Comparison of ENCODE assay signal across 10 mouse cellular contexts in the genomic region with DNA sequence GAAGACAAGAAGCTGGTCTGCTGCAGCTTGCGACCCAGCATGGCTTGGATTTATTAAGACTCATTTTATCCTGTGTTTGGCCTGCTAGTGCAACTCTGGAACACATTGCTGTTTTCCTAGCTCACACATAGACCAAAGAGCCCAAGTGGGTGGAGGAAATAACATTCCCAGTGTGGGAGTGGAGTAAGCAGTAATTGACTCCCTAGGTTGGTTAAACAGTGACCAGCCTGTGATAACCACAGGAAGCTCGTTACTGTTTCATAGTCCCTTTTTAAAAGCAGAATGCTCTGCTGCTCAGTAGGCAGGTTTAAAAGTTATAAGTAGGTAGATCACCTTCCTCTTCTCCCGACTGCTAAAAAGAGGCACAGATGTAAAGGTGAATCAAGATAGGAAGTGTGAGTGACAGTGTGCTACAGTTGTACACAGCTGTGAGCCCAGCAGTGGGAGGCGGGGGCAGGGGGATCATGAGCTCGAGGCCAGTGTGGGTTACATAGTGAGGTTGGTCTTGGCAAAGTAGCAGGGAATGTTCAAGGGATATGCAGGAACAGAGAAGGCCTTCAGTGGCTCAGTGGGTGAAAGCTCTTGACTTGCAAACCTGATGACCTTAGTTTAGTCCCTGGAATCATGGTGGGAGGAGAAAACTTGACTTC. TPM values are rescaled to one million over a fixed set of nuclear protein-coding genes. Genes with fewer than 3 reads are reported as not detected.
DNase-seq lines count a peak whose midpoint lies in the region; ATAC-seq and TF ChIP-seq lines count a peak whose summit lies in the region.
"Had no signal": no experiment of that assay in that cellular context is flagged by ENCODE, and none has a peak within 500 bp of the region (broad histone marks: within the 10 kb centered on the region; RNA-seq: fewer than 3 reads in every experiment).

No protein-coding gene starts in this region.

- H3K9me3 ChIP-seq in heart, embryonic 15.5 days (replicated peaks), result no peaks in the 10 kb centered on the region
- no peaks in the 10 kb centered on the region for H3K9me3 ChIP-seq in limb, embryonic 14.5 days (ENCODE audit: control insufficient read depth, low read length)
- H3K9me3 ChIP-seq in forebrain, embryonic 13.5 days (replicated peaks), result no peaks in the 10 kb centered on the region
- H3K9me3 ChIP-seq: forebrain, embryonic 10.5 days; midbrain, embryonic 12.5 days had no signal

- ATAC-seq in heart, embryonic 15.5 days (replicated peaks; ENCODE audit: insufficient number of reproducible peaks, insufficient read depth, low FRiP score, low read depth), result no peak
- no peak for ATAC-seq in limb, embryonic 14.5 days (ENCODE audit: low FRiP score, low read depth)
- no peak for ATAC-seq in forebrain, embryonic 13.5 days

- 30% methylated on average over 5 of the region's 5 CpGs for WGBS in thymus, adult 2 months
- 60% methylated on average over 5 of the region's 5 CpGs for WGBS in heart, embryonic 15.5 days
- 48% methylated on average over 5 of the region's 5 CpGs for WGBS in limb, embryonic 14.5 days
- WGBS in forebrain, embryonic 13.5 days, result 80% methylated on average over 5 of the region's 5 CpGs

- no peak for TF ChIP-seq POLR2A in thymus, adult 2 months (IDR thresholded peaks at IDR 0.05; ENCODE audit: control insufficient read depth, extremely low read depth, insufficient read depth, low read length, poor library complexity)
- no peak for TF ChIP-seq POLR2A in limb, embryonic 14.5 days (IDR thresholded peaks at IDR 0.05; ENCODE audit: borderline replicate concordance, extremely low read depth, insufficient read depth, insufficient read length)

- peak; percentile 20 for DNase-seq in thymus, adult 2 months
- no peak for DNase-seq in thymus, adult 18-20 months
- no peak for DNase-seq in limb, embryonic 14.5 days (ENCODE audit: low spot score)
- peak; percentile 50 for DNase-seq in testis, postnatal 10 days (ENCODE audit: low spot score)
- no peak for DNase-seq in MN1 (ENCODE audit: low spot score)
- DNase-seq in frontal cortex, postnatal 14 days (ENCODE audit: low spot score in 2 of 2), result no peak

- no peaks in the 10 kb centered on the region for H3K27me3 ChIP-seq in thymus, adult 2 months (ENCODE audit: control insufficient read depth, insufficient read depth, low read length)
- no peaks in the 10 kb centered on the region for H3K27me3 ChIP-seq in heart, embryonic 15.5 days
- no peaks in the 10 kb centered on the region for H3K27me3 ChIP-seq in limb, embryonic 14.5 days (ENCODE audit: control insufficient read depth, insufficient read depth, low read length)
- H3K27me3 ChIP-seq in forebrain, embryonic 13.5 days, result no peaks in the 10 kb centered on the region
- H3K27me3 ChIP-seq: midbrain, embryonic 12.5 days had no signal

- no peak overlapping the region for H3K4me3 ChIP-seq in thymus, adult 2 months (ENCODE audit: control insufficient read depth, insufficient read depth, low read length)
- no peak overlapping the region for H3K4me3 ChIP-seq in heart, embryonic 15.5 days
- H3K4me3 ChIP-seq in limb, embryonic 14.5 days (replicated peaks; ENCODE audit: low read length), result no peak overlapping the region
- no peak overlapping the region for H3K4me3 ChIP-seq in forebrain, embryonic 13.5 days
- H3K4me3 ChIP-seq: forebrain, embryonic 10.5 days; midbrain, embryonic 12.5 days had no signal

- H3K9ac ChIP-seq in heart, embryonic 15.5 days, result no peak overlapping the region; the same call in 1 of the 2 replicates
- no peak overlapping the region for H3K9ac ChIP-seq in limb, embryonic 14.5 days (ENCODE audit: low read depth, low read length, severe bottlenecking)
- no peak overlapping the region for H3K9ac ChIP-seq in forebrain, embryonic 13.5 days
- H3K9ac ChIP-seq: midbrain, embryonic 12.5 days had no signal

- H3K4me1 ChIP-seq in thymus, adult 2 months (replicated peaks; ENCODE audit: control insufficient read depth, insufficient read depth, low read length), result peaks cover 13% of the 10 kb centered on the region
- peaks cover 44% of the 10 kb centered on the region for H3K4me1 ChIP-seq in heart, embryonic 15.5 days (replicated peaks)
- H3K4me1 ChIP-seq in limb, embryonic 14.5 days (ENCODE audit: control insufficient read depth, insufficient read depth, low read length), result no peaks in the 10 kb centered on the region
- H3K4me1 ChIP-seq in forebrain, embryonic 13.5 days, result no peaks in the 10 kb centered on the region
- H3K4me1 ChIP-seq: forebrain, embryonic 10.5 days had no signal

- no peak for TF ChIP-seq CTCF in thymus, adult 2 months (IDR thresholded peaks at IDR 0.05; ENCODE audit: borderline replicate concordance, control insufficient read depth, extremely low read depth, insufficient read depth, low read length, poor library complexity)

- H3K27ac ChIP-seq in thymus, adult 2 months (ENCODE audit: control insufficient read depth, insufficient read depth, low read length), result peak overlapping the region; percentile 58
- H3K27ac ChIP-seq in heart, embryonic 15.5 days, result peak overlapping the region; percentile 74
- H3K27ac ChIP-seq in limb, embryonic 14.5 days (replicated peaks; ENCODE audit: low read depth, low read length), result peak overlapping the region; percentile 45
- H3K27ac ChIP-seq in forebrain, embryonic 13.5 days, result no peak overlapping the region
- H3K27ac ChIP-seq: forebrain, embryonic 10.5 days; midbrain, embryonic 12.5 days had no signal

- H3K36me3 ChIP-seq in thymus, adult 2 months (ENCODE audit: control insufficient read depth, insufficient read depth, low read length), result peaks cover 68% of the 10 kb centered on the region
- peaks cover 54% of the 10 kb centered on the region for H3K36me3 ChIP-seq in heart, embryonic 15.5 days
- peaks cover 71% of the 10 kb centered on the region for H3K36me3 ChIP-seq in limb, embryonic 14.5 days (ENCODE audit: control insufficient read depth, insufficient read depth, low read length)
- H3K36me3 ChIP-seq in forebrain, embryonic 13.5 days (ENCODE audit: poor library complexity, severe bottlenecking), result peaks cover 66% of the 10 kb centered on the region

- peak overlapping the region; percentile 9; the same call in 1 of the 2 replicates for H3K4me2 ChIP-seq in heart, embryonic 15.5 days
- no peak overlapping the region for H3K4me2 ChIP-seq in limb, embryonic 14.5 days (replicated peaks; ENCODE audit: low read depth, low read length, severe bottlenecking)
- H3K4me2 ChIP-seq in forebrain, embryonic 13.5 days, result no peak overlapping the region
- H3K4me2 ChIP-seq: midbrain, embryonic 12.5 days had no signal

RNA-seq across cellular contexts. Expression of gene Arpc2, which starts 13.6 kb away (rescaled TPM):
- 263 and 279 TPM in 2 replicates for polyA plus RNA-seq in thymus, adult 2 months (2012; rRNA removed)
- 406 and 413 TPM in 2 replicates for polyA plus RNA-seq in heart, embryonic 15.5 days (2015; fragmentation: Nextera tagmentation; extraction: Ambion mirVana)
- 193 and 230 TPM in 2 replicates for polyA plus RNA-seq in limb, embryonic 14.5 days (2012; rRNA removed)
- 344 and 345 TPM in 2 replicates for polyA plus RNA-seq in limb, embryonic 14.5 days (2014; fragmentation: Nextera tagmentation; extraction: Ambion mirVana)
- polyA plus RNA-seq in forebrain, embryonic 13.5 days (2015; fragmentation: Nextera tagmentation; extraction: Ambion mirVana), result 367 and 371 TPM in 2 replicates

RNA-seq across cellular contexts. Expression of gene Gpbar1, which starts 28.9 kb away (rescaled TPM):
- 0.40 and 1.3 TPM in 2 replicates for polyA plus RNA-seq in thymus, adult 2 months (2012; rRNA removed)
- polyA plus RNA-seq in heart, embryonic 15.5 days (2015; fragmentation: Nextera tagmentation; extraction: Ambion mirVana), result 0.13 and 0.34 TPM in 2 replicates
- not detected in 2 replicates for polyA plus RNA-seq in limb, embryonic 14.5 days (2012; rRNA removed)
- 0.25 and 0.34 TPM in 2 replicates for polyA plus RNA-seq in limb, embryonic 14.5 days (2014; fragmentation: Nextera tagmentation; extraction: Ambion mirVana)
- not detected in 2 replicates for polyA plus RNA-seq in forebrain, embryonic 13.5 days (2015; fragmentation: Nextera tagmentation; extraction: Ambion mirVana)
- polyA plus RNA-seq: midbrain, embryonic 12.5 days had no signal

RNA-seq across cellular contexts. Expression of gene Aamp, which starts 35.1 kb away (rescaled TPM):
- polyA plus RNA-seq in thymus, adult 2 months (2012; rRNA removed), result 183 and 201 TPM in 2 replicates
- 168 and 209 TPM in 2 replicates for polyA plus RNA-seq in heart, embryonic 15.5 days (2015; fragmentation: Nextera tagmentation; extraction: Ambion mirVana)
- 174 and 181 TPM in 2 replicates for polyA plus RNA-seq in limb, embryonic 14.5 days (2012; rRNA removed)
- polyA plus RNA-seq in limb, embryonic 14.5 days (2014; fragmentation: Nextera tagmentation; extraction: Ambion mirVana), result 228 and 238 TPM in 2 replicates
- polyA plus RNA-seq in forebrain, embryonic 13.5 days (2015; fragmentation: Nextera tagmentation; extraction: Ambion mirVana), result 195 and 211 TPM in 2 replicates

RNA-seq across cellular contexts. Expression of gene Pnkd, which starts 35.3 kb away (rescaled TPM):
- 41.1 and 50.1 TPM in 2 replicates for polyA plus RNA-seq in thymus, adult 2 months (2012; rRNA removed)
- polyA plus RNA-seq in heart, embryonic 15.5 days (2015; fragmentation: Nextera tagmentation; extraction: Ambion mirVana), result 276 and 288 TPM in 2 replicates
- 63.9 and 70.7 TPM in 2 replicates for polyA plus RNA-seq in limb, embryonic 14.5 days (2012; rRNA removed)
- polyA plus RNA-seq in limb, embryonic 14.5 days (2014; fragmentation: Nextera tagmentation; extraction: Ambion mirVana), result 124 and 129 TPM in 2 replicates
- 94.5 and 96.1 TPM in 2 replicates for polyA plus RNA-seq in forebrain, embryonic 13.5 days (2015; fragmentation: Nextera tagmentation; extraction: Ambion mirVana)

RNA-seq across cellular contexts. Expression of gene Cxcr1, which starts 55.0 kb away (rescaled TPM):
- not detected in 2 replicates for polyA plus RNA-seq in thymus, adult 2 months (2012; rRNA removed)
- polyA plus RNA-seq in heart, embryonic 15.5 days (2015; fragmentation: Nextera tagmentation; extraction: Ambion mirVana), result not detected in 2 replicates
- not detected in 2 replicates for polyA plus RNA-seq in limb, embryonic 14.5 days (2012; rRNA removed)
- polyA plus RNA-seq in limb, embryonic 14.5 days (2014; fragmentation: Nextera tagmentation; extraction: Ambion mirVana), result not detected in 2 replicates
- polyA plus RNA-seq in forebrain, embryonic 13.5 days (2015; fragmentation: Nextera tagmentation; extraction: Ambion mirVana), result not detected in 2 replicates
- polyA plus RNA-seq: forebrain, embryonic 10.5 days; midbrain, embryonic 12.5 days had no signal

Comparison
In these comparisons a context has a peak if more than half of its experiments do, and no peak if none do; other contexts are left out.
1. DNase-seq: peak in thymus, adult 2 months (single experiment) and testis, postnatal 10 days (single experiment); none in thymus, adult 18-20 months (0 of 2), limb, embryonic 14.5 days (single experiment), MN1 (single experiment) and frontal cortex, postnatal 14 days (0 of 2).